Mouse (Mus musculus) CH12.LX (cell line): ENCODE results near the gene Gm10192.

ENCODE experiments used
- CTCF ChIP-seq, 2 experiments: IDR thresholded peaks in 1 of 2; conservative IDR thresholded peaks in 1 of 2; 2 replicates each; pipeline ENCODE4 v1.5.1; 2011 to 2012; ENCODE audit warnings: low read depth in 2 of 2, low read length in 2 of 2, improper control_type of control experiment in 1 of 2, inconsistent platforms in 1 of 2, mild to moderate bottlenecking in 1 of 2, moderate library complexity in 1 of 2
- SMC3 ChIP-seq: IDR thresholded peaks from 2 replicates; pipeline ENCODE4 v1.6.1; 2011; ENCODE audit warnings: low read depth, low read length, improper control_type of control experiment
- USF1 ChIP-seq: IDR thresholded peaks from 2 replicates; pipeline ENCODE4 v1.6.1; 2014; ENCODE audit warnings: low read depth, mild to moderate bottlenecking, inconsistent platforms, low read length, improper control_type of control experiment
- ZC3H11A ChIP-seq: IDR thresholded peaks from 2 replicates; pipeline ENCODE4 v1.6.1; 2012; ENCODE audit warnings: low read depth, mild to moderate bottlenecking, inconsistent platforms, low read length, improper control_type of control experiment
- ZNF384 ChIP-seq: IDR thresholded peaks from 2 replicates; pipeline ENCODE4 v1.6.1; 2012; ENCODE audit warnings: low read depth, low read length, improper control_type of control experiment, inconsistent platforms

DNA sequence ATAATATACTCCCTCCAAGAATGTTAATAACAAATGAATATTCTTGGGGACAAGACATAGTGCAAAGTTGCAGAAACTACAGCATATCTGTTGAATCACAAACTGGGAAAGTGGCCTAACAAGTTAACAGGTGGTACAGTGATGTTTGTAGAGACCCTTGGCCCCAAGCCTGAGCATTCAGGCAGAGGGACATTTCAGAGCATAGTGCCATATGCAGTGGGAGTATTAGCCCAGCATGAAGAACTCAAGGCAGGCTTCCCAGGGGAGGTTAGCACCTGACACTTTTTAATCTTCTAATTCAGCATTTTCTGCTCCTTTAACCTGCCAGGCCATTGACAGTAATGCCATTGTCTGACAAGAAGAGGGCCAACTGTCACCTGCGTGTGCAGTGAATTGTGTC lies 34.9 kb upstream of the Gm10192 start:
- no peak for TF ChIP-seq CTCF (conservative IDR thresholded peaks at IDR 0.05 in 1 of 2, IDR thresholded peaks at IDR 0.05 in 1 of 2; ENCODE audit: low read depth in 2 of 2, low read length in 2 of 2)
- TF ChIP-seq ZNF384, result no peak
- no peak for TF ChIP-seq ZC3H11A
- TF ChIP-seq SMC3, result no peak
- no peak for TF ChIP-seq USF1
